Mouse (Mus musculus): ENCODE results near the gene D230025D16Rik. TPM values are rescaled to one million over a fixed set of nuclear protein-coding genes. Genes with fewer than 3 reads are reported as not detected.

The D230025D16Rik gene
- polyA plus RNA-seq, 1 experiment from 2014 or later: 24.0 TPM

DNA sequence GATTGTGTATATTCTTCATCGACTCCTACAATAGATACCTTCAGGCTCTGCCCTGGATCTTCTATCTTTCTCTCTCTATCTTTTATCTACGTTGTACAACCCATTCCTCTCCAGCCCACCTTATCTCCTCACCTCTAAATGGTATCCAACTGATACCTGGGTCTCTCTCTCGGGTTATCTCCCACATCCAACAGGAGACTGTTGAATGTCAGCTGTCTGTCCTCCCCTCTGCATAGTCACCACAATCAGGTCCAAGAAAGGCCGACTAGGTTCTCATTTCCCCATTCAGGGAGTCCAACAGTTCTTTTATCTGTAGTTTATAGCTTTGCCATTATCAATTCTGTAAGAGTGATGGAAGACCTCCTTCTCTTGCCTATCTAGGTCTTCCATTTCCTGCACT lies 57.3 kb downstream of the D230025D16Rik start:
- peaks cover 12% of the 10 kb centered on the region for H3K4me1 ChIP-seq (replicated peaks; ENCODE audit: control insufficient read depth, insufficient read depth, low read length)
- no peak overlapping the region for H3K4me2 ChIP-seq
- no peak for ATAC-seq (replicated peaks; ENCODE audit: low FRiP score)
- no peak overlapping the region for H3K27ac ChIP-seq (ENCODE audit: low read depth, low read length)
- 57% methylated on average over 4 of the region's 4 CpGs for WGBS
- no peaks in the 10 kb centered on the region for H3K9me3 ChIP-seq (ENCODE audit: control insufficient read depth, low read length)
- no peak overlapping the region for H3K9ac ChIP-seq (ENCODE audit: low read depth, low read length)
- H3K27me3 ChIP-seq (replicated peaks; ENCODE audit: control insufficient read depth, insufficient read depth, low read length): peaks cover 56% of the 10 kb centered on the region
- DNase-seq (ENCODE audit: low spot score): no peak
- no peaks in the 10 kb centered on the region for H3K36me3 ChIP-seq (ENCODE audit: control insufficient read depth, insufficient read depth, low read length)
- no peak overlapping the region for H3K4me3 ChIP-seq (ENCODE audit: low read depth, low read length)

DNA sequence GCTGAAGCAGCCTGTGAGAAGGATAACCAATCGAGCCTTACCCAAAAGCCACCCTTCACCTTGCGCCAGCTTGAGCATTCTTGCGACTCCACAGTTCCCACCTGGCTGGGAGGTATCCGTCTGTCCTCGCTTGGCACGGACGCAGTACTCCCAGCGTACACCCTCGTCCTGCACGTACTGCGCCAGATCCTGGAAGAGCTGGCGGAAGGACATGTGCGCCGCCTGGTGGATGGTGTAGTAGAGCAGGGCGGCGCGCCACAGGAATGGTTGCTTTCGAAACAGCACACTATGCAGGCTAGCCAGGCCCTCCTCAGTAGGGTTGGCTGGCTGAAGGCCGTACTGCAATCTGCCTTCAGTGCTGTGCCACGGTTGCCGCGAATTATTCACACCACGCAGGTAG lies 58.1 kb downstream of the D230025D16Rik start:
- WGBS: 27% methylated on average over 23 of the region's 23 CpGs
- H3K4me2 ChIP-seq: peak overlapping the region; percentile 33
- H3K27me3 ChIP-seq (replicated peaks; ENCODE audit: control insufficient read depth, insufficient read depth, low read length): peaks cover 48% of the 10 kb centered on the region

DNA sequence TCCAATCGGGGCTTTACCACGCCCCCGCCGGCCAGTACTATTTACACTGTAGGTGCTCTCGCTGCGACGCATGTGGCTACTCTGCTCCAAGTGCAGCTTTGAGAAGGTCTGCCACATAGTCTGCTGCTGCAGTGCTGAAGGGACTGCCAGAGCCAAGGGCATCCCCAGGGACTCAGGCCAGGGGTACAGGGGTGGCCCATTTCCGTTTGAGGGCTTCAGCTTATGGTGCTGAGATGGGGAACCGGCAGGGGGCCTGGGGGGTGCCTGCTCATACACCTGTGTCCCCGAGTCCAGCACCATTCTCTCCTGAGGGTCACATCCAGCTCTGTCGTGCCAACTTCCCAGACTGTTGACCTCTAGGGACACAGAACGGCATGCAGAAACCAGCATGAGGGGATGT lies 60.6 kb downstream of the D230025D16Rik start:
- peaks cover 35% of the 10 kb centered on the region for H3K27me3 ChIP-seq (replicated peaks; ENCODE audit: control insufficient read depth, insufficient read depth, low read length)
- no peak for DNase-seq (ENCODE audit: low spot score)
- H3K36me3 ChIP-seq (ENCODE audit: control insufficient read depth, insufficient read depth, low read length): no peaks in the 10 kb centered on the region
- no peak overlapping the region for H3K4me3 ChIP-seq (ENCODE audit: low read depth, low read length)
- no peak overlapping the region for H3K9ac ChIP-seq (ENCODE audit: low read depth, low read length)
- no peak for ATAC-seq (replicated peaks; ENCODE audit: low FRiP score)
- 42% methylated on average over 12 of the region's 12 CpGs for WGBS
- no peak overlapping the region for H3K4me2 ChIP-seq
- H3K4me1 ChIP-seq (replicated peaks; ENCODE audit: control insufficient read depth, insufficient read depth, low read length): peaks cover 23% of the 10 kb centered on the region
- no peak overlapping the region for H3K27ac ChIP-seq (ENCODE audit: low read depth, low read length)
- H3K9me3 ChIP-seq (ENCODE audit: control insufficient read depth, low read length): no peaks in the 10 kb centered on the region

More for the DNA sequence above, 58.1 kb downstream of the D230025D16Rik start:
- DNase-seq (ENCODE audit: low spot score) (peak; percentile 69), ATAC-seq (replicated peaks; ENCODE audit: low FRiP score) (peak; percentile 76)
- Histone ChIP-seq H3K9me3 (ENCODE audit: control insufficient read depth, low read length) (no peaks in the 10 kb centered on the region), H3K4me3 (ENCODE audit: low read depth, low read length) (no peak overlapping the region), H3K9ac (ENCODE audit: low read depth, low read length) (no peak overlapping the region; the same call in 1 of the 2 replicates), H3K4me1 (replicated peaks; ENCODE audit: control insufficient read depth, insufficient read depth, low read length) (peaks cover 12% of the 10 kb centered on the region), H3K36me3 (ENCODE audit: control insufficient read depth, insufficient read depth, low read length) (no peaks in the 10 kb centered on the region), H3K27ac (ENCODE audit: low read depth, low read length) (no peak overlapping the region)

DNA sequence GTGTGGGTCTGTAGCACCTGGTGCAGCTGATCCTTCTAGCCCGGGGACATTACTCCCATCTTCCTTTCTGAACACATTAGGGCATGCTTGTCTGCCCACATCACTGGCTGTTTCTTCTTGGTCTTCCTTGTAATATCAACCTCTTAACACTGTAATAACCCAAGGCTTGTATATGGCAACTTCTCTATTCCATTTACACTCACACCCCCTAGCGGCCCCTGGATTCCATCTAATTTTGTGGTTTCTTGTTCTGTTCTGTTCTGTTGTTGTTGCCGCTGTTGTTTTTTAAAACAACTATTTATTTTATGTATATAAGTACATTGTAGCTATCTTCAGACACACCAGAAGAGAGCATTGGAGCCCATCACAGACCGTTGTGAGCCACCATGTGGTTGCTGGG lies 62.0 kb downstream of the D230025D16Rik start:
- Histone ChIP-seq H3K36me3 (ENCODE audit: control insufficient read depth, insufficient read depth, low read length) (no peaks in the 10 kb centered on the region), H3K9me3 (ENCODE audit: control insufficient read depth, low read length) (no peaks in the 10 kb centered on the region), H3K4me3 (ENCODE audit: low read depth, low read length) (no peak overlapping the region), H3K9ac (ENCODE audit: low read depth, low read length) (no peak overlapping the region), H3K4me1 (replicated peaks; ENCODE audit: control insufficient read depth, insufficient read depth, low read length) (peaks cover 26% of the 10 kb centered on the region), H3K27ac (ENCODE audit: low read depth, low read length) (no peak overlapping the region), H3K27me3 (replicated peaks; ENCODE audit: control insufficient read depth, insufficient read depth, low read length) (peaks cover 35% of the 10 kb centered on the region), H3K4me2 (no peak overlapping the region)
- no peak for ATAC-seq (replicated peaks; ENCODE audit: low FRiP score)
- DNase-seq (ENCODE audit: low spot score): no peak
- 85% methylated on average over 4 of the region's 4 CpGs for WGBS

DNA sequence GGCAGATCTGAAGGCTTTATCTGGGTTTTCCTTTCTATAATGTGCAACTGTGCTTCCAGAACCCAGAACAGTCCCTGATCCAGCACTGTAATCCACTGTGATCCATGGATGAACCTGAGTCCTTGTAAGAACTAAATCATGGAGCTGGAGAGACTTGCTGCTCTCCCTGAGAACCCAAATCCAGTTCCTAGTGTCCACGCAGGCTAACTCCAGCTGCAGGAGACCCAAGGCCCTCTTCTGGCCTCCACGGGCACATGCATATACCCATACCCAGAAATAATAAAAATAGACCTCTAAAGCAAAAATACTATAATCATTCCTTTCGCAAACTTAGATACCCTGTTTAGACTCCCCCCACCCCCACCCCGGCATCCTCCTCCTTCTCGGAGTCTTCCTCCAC lies 63.3 kb downstream of the D230025D16Rik start:
- no peak for DNase-seq (ENCODE audit: low spot score)
- no peak overlapping the region for H3K27ac ChIP-seq (ENCODE audit: low read depth, low read length)
- 87% methylated on average over 5 of the region's 5 CpGs for WGBS
- no peak for ATAC-seq (replicated peaks; ENCODE audit: low FRiP score)
- peaks cover 25% of the 10 kb centered on the region for H3K27me3 ChIP-seq (replicated peaks; ENCODE audit: control insufficient read depth, insufficient read depth, low read length)
- no peak overlapping the region for H3K4me2 ChIP-seq
- no peak overlapping the region for H3K4me3 ChIP-seq (ENCODE audit: low read depth, low read length)
- H3K9ac ChIP-seq (ENCODE audit: low read depth, low read length): no peak overlapping the region
- no peaks in the 10 kb centered on the region for H3K36me3 ChIP-seq (ENCODE audit: control insufficient read depth, insufficient read depth, low read length)
- H3K9me3 ChIP-seq (ENCODE audit: control insufficient read depth, low read length): no peaks in the 10 kb centered on the region
- H3K4me1 ChIP-seq (replicated peaks; ENCODE audit: control insufficient read depth, insufficient read depth, low read length): peaks cover 20% of the 10 kb centered on the region

DNA sequence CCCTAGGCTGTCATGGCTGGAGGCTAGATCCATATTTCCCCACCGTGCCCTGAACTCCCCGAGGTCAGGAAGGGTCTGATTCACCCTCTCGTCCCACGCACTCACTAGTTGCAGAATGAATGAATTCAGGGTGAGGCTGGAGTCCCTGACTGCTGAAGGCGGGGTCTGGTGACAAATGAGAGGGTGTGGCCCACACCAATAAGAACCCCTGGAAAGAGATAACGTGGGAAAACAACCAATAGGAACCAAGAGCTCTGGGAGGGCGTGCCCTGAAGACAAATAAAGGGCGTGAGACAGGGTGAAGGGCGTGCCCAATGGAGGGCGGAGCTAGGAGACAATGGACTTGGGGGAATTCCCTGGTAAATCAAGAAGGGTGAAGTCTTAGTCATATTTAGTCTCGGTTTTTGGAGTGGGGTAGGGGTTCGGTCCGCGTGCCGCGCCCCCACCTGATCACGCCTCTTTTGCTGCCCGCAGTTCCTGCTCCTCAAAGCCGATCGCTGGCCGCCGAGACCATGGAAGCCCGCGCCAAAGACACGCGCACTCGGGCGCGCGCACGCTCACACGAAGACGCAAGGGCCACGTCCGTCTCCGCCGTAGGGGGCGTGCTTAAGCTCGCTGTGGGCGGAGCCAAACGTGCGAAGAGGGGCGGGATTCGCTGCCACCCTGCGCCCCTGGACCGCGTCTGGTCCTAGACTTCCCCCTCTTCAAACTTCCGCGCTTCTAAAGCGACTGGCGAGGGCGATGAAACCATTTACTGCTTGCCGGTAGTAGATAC lies 64.2 kb downstream of the D230025D16Rik start:
- peaks cover 2% of the 10 kb centered on the region; the same call in 1 of the 2 replicates for H3K36me3 ChIP-seq (ENCODE audit: control insufficient read depth, insufficient read depth, low read length)
- H3K9me3 ChIP-seq (ENCODE audit: control insufficient read depth, low read length): no peaks in the 10 kb centered on the region
- peaks cover 25% of the 10 kb centered on the region for H3K27me3 ChIP-seq (replicated peaks; ENCODE audit: control insufficient read depth, insufficient read depth, low read length)
- H3K4me2 ChIP-seq: peak overlapping the region; percentile 91
- WGBS: under 1% methylated on average over 53 of the region's 53 CpGs
- H3K9ac ChIP-seq (ENCODE audit: low read depth, low read length): peak overlapping the region; percentile 60
- DNase-seq (ENCODE audit: low spot score) (peak; percentile 94), ATAC-seq (replicated peaks; ENCODE audit: low FRiP score) (peak; percentile 89)
- H3K4me1 ChIP-seq (replicated peaks; ENCODE audit: control insufficient read depth, insufficient read depth, low read length): peaks cover 20% of the 10 kb centered on the region
- H3K4me3 ChIP-seq (ENCODE audit: low read depth, low read length): peak overlapping the region; percentile 52
- peak overlapping the region; percentile 44 for H3K27ac ChIP-seq (ENCODE audit: low read depth, low read length)

DNA sequence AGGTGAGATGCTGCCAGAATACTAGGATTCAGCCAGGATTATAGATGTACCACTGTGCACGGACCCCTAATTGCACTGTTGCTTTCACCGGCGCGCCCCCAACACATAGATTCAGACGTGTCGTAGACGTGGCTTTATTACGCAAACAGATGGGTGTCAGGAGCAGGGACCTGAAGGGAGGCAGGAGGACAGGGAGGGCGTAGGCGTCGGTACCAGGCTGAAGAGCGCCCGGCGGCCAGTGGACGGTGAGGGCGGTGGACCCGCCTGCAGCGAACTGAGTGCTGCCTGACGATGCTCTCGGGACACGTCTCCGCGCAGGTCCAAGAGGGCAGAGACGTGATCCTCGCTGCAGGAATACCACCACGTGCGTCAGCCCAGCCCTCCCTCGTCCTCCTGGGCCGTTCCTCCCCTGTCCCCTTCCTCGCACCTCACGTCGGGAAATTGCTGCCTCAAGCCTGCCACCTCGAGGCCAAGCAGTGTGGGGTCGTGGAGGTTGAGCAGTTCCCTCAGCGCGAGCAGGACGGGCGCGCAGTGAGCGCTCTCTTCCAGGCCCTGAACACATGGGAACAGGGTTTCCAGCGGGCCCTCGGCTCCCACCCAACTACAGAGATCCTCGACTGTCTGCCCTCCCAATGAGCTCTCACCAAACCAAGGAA lies 65.0 kb downstream of the D230025D16Rik start, which contains the start of gene 4931428F04Rik:
TSS of gene 4931428F04Rik (minus strand) at position 60 of the 656 bp plus-strand sequence.
- Histone ChIP-seq H3K4me2 (peak within 1 kb of the TSS; percentile 91), H3K4me1 (replicated peaks; ENCODE audit: control insufficient read depth, insufficient read depth, low read length) (peaks cover 20% of the 10 kb centered on the region), H3K9me3 (ENCODE audit: control insufficient read depth, low read length) (no peaks in the 10 kb centered on the region), H3K9ac (ENCODE audit: low read depth, low read length) (peak within 1 kb of the TSS; percentile 60), H3K27ac (ENCODE audit: low read depth, low read length) (peak within 1 kb of the TSS; percentile 44), H3K36me3 (ENCODE audit: control insufficient read depth, insufficient read depth, low read length) (peaks cover 2% of the 10 kb centered on the region; the same call in 1 of the 2 replicates), H3K4me3 (ENCODE audit: low read depth, low read length) (peak within 1 kb of the TSS; percentile 52), H3K27me3 (replicated peaks; ENCODE audit: control insufficient read depth, insufficient read depth, low read length) (peaks cover 20% of the 10 kb centered on the region)
- peak; percentile 24; the same call in 1 of the 2 replicates for ATAC-seq (replicated peaks; ENCODE audit: low FRiP score)
- peak; percentile 54 for DNase-seq (ENCODE audit: low spot score)
- 5% methylated on average over 43 of the region's 43 CpGs for WGBS

DNA sequence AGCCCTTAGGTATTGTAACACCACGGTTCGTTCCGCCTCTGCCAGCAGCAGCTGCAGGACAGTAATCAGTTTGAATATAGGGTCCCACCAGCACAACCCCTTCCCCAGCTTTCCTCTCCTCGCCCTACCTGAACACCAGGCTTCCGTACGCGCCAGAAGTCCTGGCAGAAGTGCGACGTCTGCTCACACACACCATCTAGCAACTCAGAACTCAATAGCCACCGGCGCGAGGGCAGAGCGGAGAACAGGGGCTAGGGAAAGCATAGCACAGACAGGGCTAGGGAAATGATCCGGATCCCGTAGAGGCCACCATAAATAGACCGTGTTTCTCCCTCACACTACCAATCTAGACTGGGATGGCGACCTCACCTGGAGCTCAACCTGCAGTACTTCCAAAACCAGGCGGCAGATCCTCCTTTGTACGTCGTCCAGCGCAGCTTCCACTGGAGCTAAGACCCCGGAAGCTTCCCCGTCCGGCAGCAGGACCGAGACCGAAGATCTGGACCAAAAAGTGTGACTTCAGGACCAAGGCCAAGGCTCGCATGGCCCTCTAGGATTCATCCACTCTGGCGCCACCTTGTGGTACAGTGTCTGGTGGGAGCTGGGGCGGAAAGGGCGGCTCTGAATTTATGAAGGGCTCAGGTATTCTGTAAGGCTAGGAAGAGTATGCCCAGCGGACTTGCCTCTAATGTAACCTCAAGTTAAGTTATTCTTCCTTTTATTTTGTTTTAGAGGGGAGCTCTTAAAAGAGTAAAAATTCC lies 65.8 kb downstream of the D230025D16Rik start:
- H3K27ac ChIP-seq (ENCODE audit: low read depth, low read length): no peak overlapping the region
- H3K4me1 ChIP-seq (replicated peaks; ENCODE audit: control insufficient read depth, insufficient read depth, low read length): peaks cover 20% of the 10 kb centered on the region
- 16% methylated on average over 31 of the region's 31 CpGs for WGBS
- H3K27me3 ChIP-seq (replicated peaks; ENCODE audit: control insufficient read depth, insufficient read depth, low read length): peaks cover 14% of the 10 kb centered on the region
- H3K4me2 ChIP-seq: peak overlapping the region; percentile 91
- peaks cover 2% of the 10 kb centered on the region; the same call in 1 of the 2 replicates for H3K36me3 ChIP-seq (ENCODE audit: control insufficient read depth, insufficient read depth, low read length)
- DNase-seq (ENCODE audit: low spot score) (peak; percentile 85), ATAC-seq (replicated peaks; ENCODE audit: low FRiP score) (0 out of 2 replicates have a peak, but pooled peaks have one; percentile 13)
- H3K9ac ChIP-seq (ENCODE audit: low read depth, low read length): no peak overlapping the region
- peak overlapping the region; percentile 52 for H3K4me3 ChIP-seq (ENCODE audit: low read depth, low read length)
- H3K9me3 ChIP-seq (ENCODE audit: control insufficient read depth, low read length): no peaks in the 10 kb centered on the region
